Mouse (Mus musculus): ENCODE data around the gene Olfr1084.
"Not testable (repeated sequence)": the region's sequence is repeated elsewhere in the genome, so short reads cannot be mapped to it uniquely, and the experiment has no call there.

Olfr1084 gene

GRCm38 (mm10) chr2:86639625-86640024 lies at the start of gene Olfr1084:
Olfr1084 (minus strand) TSS chr2:86639725.
- DNase-seq, result not testable (repeated sequence)

- no peak for DNase-seq
Observed at GRCm38 (mm10) chr2:86679992-86680391, 40.5 kb upstream of the Olfr1084 start, which contains the start of gene Olfr1086. Olfr1086 (minus strand) TSS chr2:86680092.

- DNase-seq, result no peak
Observed at GRCm38 (mm10) chr2:86661919-86662318, 22.4 kb upstream of the Olfr1084 start, which contains the start of gene Olfr1085. Olfr1085 (minus strand) TSS chr2:86662019.

- not testable (repeated sequence) for DNase-seq
Observed at GRCm38 (mm10) chr2:86598866-86599265, 40.7 kb downstream of the Olfr1084 start, which contains the start of gene Olfr1082. Olfr1082 (minus strand) TSS chr2:86598966.

Data from right cerebral cortex, postnatal 14 days (tissue).